In genomic region chr19:42558701-42559100, GRCm38 (mm10) we compare ENCODE assay signal across 19 mouse cellular contexts. TPM values are rescaled to one million over a fixed set of nuclear protein-coding genes. Genes with fewer than 3 reads are reported as not detected.
DNase-seq lines count a peak whose midpoint lies in the region; ATAC-seq and TF ChIP-seq lines count a peak whose summit lies in the region.
"Had no signal": no experiment of that assay in that cellular context is flagged by ENCODE, and none has a peak within 500 bp of the region (broad histone marks: within the 10 kb centered on the region; RNA-seq: fewer than 3 reads in every experiment).

No protein-coding gene starts in this region.

- no peak overlapping the region for H3K4me2 ChIP-seq in CH12.LX (ENCODE audit: insufficient read depth, low read depth, poor library complexity, severe bottlenecking)
- no peak overlapping the region for H3K4me2 ChIP-seq in midbrain, embryonic 13.5 days (replicated peaks)

- no peak overlapping the region for H3K27ac ChIP-seq in CH12.LX (ENCODE audit: insufficient read depth, low read depth)
- H3K27ac ChIP-seq in midbrain, embryonic 13.5 days: no peak overlapping the region

- no peaks in the 10 kb centered on the region for H3K9me3 ChIP-seq in CH12.LX (replicated peaks; ENCODE audit: low read length)
- no peaks in the 10 kb centered on the region for H3K9me3 ChIP-seq in midbrain, embryonic 13.5 days
- H3K9me3 ChIP-seq: G1E had no signal

- peaks cover 9 to 48% of the 10 kb centered on the region in 2 experiments for H3K4me1 ChIP-seq in CH12.LX (ENCODE audit: control insufficient read depth in 1 of 2, insufficient read depth in 2 of 2)
- H3K4me1 ChIP-seq in midbrain, embryonic 13.5 days (replicated peaks): no peaks in the 10 kb centered on the region

- in situ Hi-C loops in CH12.LX (cut with MboI; ENCODE audit: low pct_ligation_motif_present, low pct_unique_long_range_greater_than_20kb, low sequenced_read_pairs): no loop called here

- no peak for TF ChIP-seq POLR2A in CH12.LX (IDR thresholded peaks at IDR 0.05; ENCODE audit: low read depth, low read length)

- no peak overlapping the region for H3K9ac ChIP-seq in CH12.LX (ENCODE audit: insufficient read depth, low read depth)
- H3K9ac ChIP-seq in midbrain, embryonic 13.5 days (replicated peaks): no peak overlapping the region

- no peaks in the 10 kb centered on the region for H3K27me3 ChIP-seq in CH12.LX (replicated peaks)
- no peaks in the 10 kb centered on the region; the same call in 1 of the 2 replicates for H3K27me3 ChIP-seq in splenic B cell, adult 2 months (ENCODE audit: control insufficient read depth, insufficient read depth, low read length, poor library complexity, severe bottlenecking)
- H3K27me3 ChIP-seq in midbrain, embryonic 13.5 days: no peaks in the 10 kb centered on the region
- H3K27me3 ChIP-seq: Patski had no signal

- H3K4me3 ChIP-seq in CH12.LX (replicated peaks in 1 of 3; ENCODE audit: low read depth in 2 of 3, low read length in 2 of 3, poor library complexity in 1 of 3): no peak overlapping the region
- no peak overlapping the region for H3K4me3 ChIP-seq in midbrain, embryonic 13.5 days (replicated peaks)

- 92% methylated on average over 3 of the region's 3 CpGs for WGBS in midbrain, embryonic 13.5 days

- H3K36me3 ChIP-seq in CH12.LX (replicated peaks in 1 of 2; ENCODE audit: control insufficient read depth in 1 of 2, insufficient read depth in 1 of 2, low read length in 1 of 2): peaks cover 8 to 12% of the 10 kb centered on the region in 2 experiments
- H3K36me3 ChIP-seq in splenic B cell, adult 2 months (ENCODE audit: control insufficient read depth, insufficient read depth, low read length, poor library complexity, severe bottlenecking): no peaks in the 10 kb centered on the region; the same call in 1 of the 2 replicates
- peaks cover 9% of the 10 kb centered on the region for H3K36me3 ChIP-seq in midbrain, embryonic 13.5 days

- no peak for TF ChIP-seq RAD21 in CH12.LX (IDR thresholded peaks at IDR 0.05; ENCODE audit: low read depth, low read length)

- peaks cover 2% of the 10 kb centered on the region; the same call in 1 of the 2 replicates for H3K79me2 ChIP-seq in CH12.LX (replicated peaks; ENCODE audit: control insufficient read depth, extremely low read depth, insufficient read depth, poor library complexity, severe bottlenecking)

- peak; percentile 72 for DNase-seq in CH12.LX (ENCODE audit: extremely low read depth)
- DNase-seq in splenic B cell, adult 2 months (ENCODE audit: low read depth, low spot score): peak; percentile 6
- DNase-seq: adrenal gland, adult 2 months; adrenal gland, adult 8-10 months; adrenal gland, postnatal 10 days; adrenal gland, postnatal 14 days; adrenal gland, postnatal 25 days; adrenal gland, postnatal 36 days; B cell, adult 2 months; cerebellum, adult 11 months; cerebellum, adult 11-12 months; cerebellum, adult 18-20 months; cerebellum, adult 2 months; cerebellum, adult 8-10 months had no signal

- peak; percentile 12; the same call in 1 of the 2 replicates for TF ChIP-seq EP300 in CH12.LX (IDR thresholded peaks at IDR 0.05; ENCODE audit: low read length)

- ATAC-seq in midbrain, embryonic 13.5 days: no peak
- no peak for ATAC-seq in activated CD4-positive, CD25-positive, alpha-beta regulatory T cell, adult 4 months
- ATAC-seq: CD4-positive, CD25-positive, alpha-beta regulatory T cell, adult 4 months; Patski had no signal

- TF ChIP-seq CTCF in CH12.LX (conservative IDR thresholded peaks at IDR 0.05 in 1 of 2, IDR thresholded peaks at IDR 0.05 in 1 of 2; ENCODE audit: low read depth in 2 of 2, low read length in 2 of 2): no peak

- dilution Hi-C loops in CH12.LX (cut with MboI; ENCODE audit: extremely low pct_ligation_motif_present, extremely low pct_unique_long_range_greater_than_20kb, low sequenced_read_pairs): no loop called here

TF ChIP-seq in CH12.LX, 34 proteins besides CTCF, POLR2A, EP300 and RAD21:
- TF ChIP-seq SMC3 (IDR thresholded peaks at IDR 0.05; ENCODE audit: low read depth, low read length): no peak
- no peak for TF ChIP-seq ZKSCAN1 (IDR thresholded peaks at IDR 0.05; ENCODE audit: borderline replicate concordance, low read depth, low read length)
- peak; percentile 83 for TF ChIP-seq ZNF384 (IDR thresholded peaks at IDR 0.05; ENCODE audit: low read depth, low read length)
- TF ChIP-seq MYC (IDR thresholded peaks at IDR 0.05; ENCODE audit: low read depth, low read length): no peak
- TF ChIP-seq MAZ (IDR thresholded peaks at IDR 0.05; ENCODE audit: low read depth, low read length): no peak
- TF ChIP-seq IRF4 (IDR thresholded peaks at IDR 0.05; ENCODE audit: low read depth, low read length): peak; percentile 59
- TF ChIP-seq ZC3H11A (IDR thresholded peaks at IDR 0.05; ENCODE audit: low read depth, low read length): no peak
- no peak for TF ChIP-seq TCF12 (IDR thresholded peaks at IDR 0.05; ENCODE audit: low read depth, low read length)
- TF ChIP-seq MAFK (IDR thresholded peaks at IDR 0.05; ENCODE audit: insufficient replicate concordance, low read length): no peak
- TF ChIP-seq RCOR1 (conservative IDR thresholded peaks at IDR 0.05; ENCODE audit: low read depth, low read length): no peak
- TF ChIP-seq CHD2 (IDR thresholded peaks at IDR 0.05; ENCODE audit: low read length): no peak

RNA-seq across cellular contexts. Expression of gene R3hcc1l, which starts 40.1 kb away (rescaled TPM):
- total RNA-seq in CH12.LX (2012; rRNA removed) (6.1 and 8.1 TPM in 2 replicates), CH12.LX (2014; rRNA removed) (10.7 and 15.6 TPM in 2 replicates)
- polyA plus RNA-seq in CH12.LX (2012; ENCODE audit: insufficient read length, low read depth): 12.2 and 14.7 TPM in 2 replicates
- 14.7 and 15.7 TPM in 2 replicates for polyA plus RNA-seq in midbrain, embryonic 13.5 days (2015; fragmentation: Nextera tagmentation; extraction: Ambion mirVana)
- 10 to 100 TPM; 28.0 to 35.7 TPM for polyA plus RNA-seq in activated CD4-positive, CD25-positive, alpha-beta regulatory T cell, adult 4 months (2017; shearing (Covaris generic))

RNA-seq across cellular contexts. Expression of gene Loxl4, which starts 53.9 kb away (rescaled TPM):
- total RNA-seq in CH12.LX (2012; rRNA removed): 0.04 TPM in 1 of 2 replicates, not detected in the other
- total RNA-seq in CH12.LX (2014; rRNA removed): not detected in 2 replicates
- 0.10 and 0.19 TPM in 2 replicates for polyA plus RNA-seq in CH12.LX (2012; ENCODE audit: insufficient read length, low read depth)
- 0.11 and 0.17 TPM in 2 replicates for polyA plus RNA-seq in midbrain, embryonic 13.5 days (2015; fragmentation: Nextera tagmentation; extraction: Ambion mirVana)
- under 1 TPM; 0.17 TPM for polyA plus RNA-seq in activated CD4-positive, CD25-positive, alpha-beta regulatory T cell, adult 4 months (2017; shearing (Covaris generic))
- total RNA-seq: G1E had no signal
- polyA plus RNA-seq: G1E had no signal
